Mouse (Mus musculus): ENCODE measurements around the gene Dlx1. TPM values are rescaled to one million over a fixed set of nuclear protein-coding genes. Genes with fewer than 3 reads are reported as not detected.

Dlx1 gene
- polyA plus RNA-seq, 1 experiment, result 0.28 TPM

DNA sequence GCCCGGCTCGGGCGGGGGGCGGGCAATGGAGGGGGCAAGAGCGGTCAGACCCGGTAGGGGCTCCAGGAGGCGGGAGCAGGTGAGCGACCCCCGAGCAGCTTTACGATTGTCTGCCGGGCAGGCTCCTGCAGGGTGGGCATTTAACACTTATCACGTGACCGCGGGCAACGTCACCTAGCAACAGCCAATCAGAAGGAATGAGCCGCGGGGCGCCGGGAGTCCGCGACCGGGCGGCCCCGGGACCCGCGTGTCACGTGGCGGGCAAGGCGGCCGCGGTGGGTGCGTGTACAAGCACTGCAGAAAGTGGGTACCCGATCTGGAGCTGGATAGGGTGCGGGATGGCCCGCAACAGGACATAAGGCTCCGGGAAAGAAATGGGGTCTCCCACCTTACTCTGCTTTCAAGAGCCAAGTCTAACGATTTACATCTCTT lies 18.7 kb downstream of the Dlx1 start, which contains the start of gene Dlx2:
Dlx2 (minus strand) TSS at position 115 of the 432 bp plus-strand sequence.
- peaks cover 41% of the 10 kb centered on the region for H3K27me3 ChIP-seq (ENCODE audit: control insufficient read depth, insufficient read depth, low read length)

DNA sequence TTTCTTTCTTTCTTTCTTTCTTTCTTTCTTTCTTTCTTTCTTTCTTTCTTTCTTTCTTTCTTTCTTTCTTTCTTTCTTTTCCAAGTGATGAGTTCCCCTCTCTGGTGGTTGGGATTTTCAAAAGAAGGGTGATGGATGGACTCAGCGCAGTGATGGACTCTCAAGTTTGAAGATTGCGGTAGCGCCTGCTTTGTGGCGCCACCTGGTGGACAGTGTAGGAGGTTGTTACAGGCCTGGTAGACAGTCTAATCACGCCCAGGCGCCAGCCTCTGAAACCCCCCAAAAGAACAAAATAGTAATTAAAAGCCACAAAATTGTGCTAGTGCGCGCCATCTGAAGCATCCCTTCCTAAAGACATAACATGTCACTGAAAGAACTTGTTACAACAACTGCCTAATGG lies 19.9 kb downstream of the Dlx1 start:
- H3K27me3 ChIP-seq (ENCODE audit: control insufficient read depth, insufficient read depth, low read length), result peaks cover 41% of the 10 kb centered on the region
- TF ChIP-seq POLR2A (IDR thresholded peaks at IDR 0.05; ENCODE audit: low read depth, low read length) (no peak), CTCF (IDR thresholded peaks at IDR 0.05; ENCODE audit: extremely low read depth, insufficient read depth, insufficient read length, insufficient replicate concordance) (peak; percentile 76; the same call in 1 of the 2 replicates)
- no peak overlapping the region for H3K27ac ChIP-seq (ENCODE audit: insufficient read depth, low read length)
- DNase-seq (ENCODE audit: low read depth in 1 of 2, low spot score in 2 of 2), result peak in 1 of 2 experiments; percentile 70
- WGBS, result 9% methylated on average over 8 of the region's 8 CpGs
- peaks cover 22% of the 10 kb centered on the region for H3K4me1 ChIP-seq (ENCODE audit: control insufficient read depth, insufficient read depth, insufficient read length)
- no peak overlapping the region for H3K4me3 ChIP-seq (ENCODE audit: extremely low read depth, insufficient read depth, insufficient read length)
- no peaks in the 10 kb centered on the region for H3K36me3 ChIP-seq (ENCODE audit: control insufficient read depth, insufficient read depth, low read length)

More for the DNA sequence above, 18.7 kb downstream of the Dlx1 start, which contains the start of gene Dlx2:
- peaks cover 22% of the 10 kb centered on the region for H3K4me1 ChIP-seq (ENCODE audit: control insufficient read depth, insufficient read depth, insufficient read length)
- no peak within 1 kb of the TSS for H3K27ac ChIP-seq (ENCODE audit: insufficient read depth, low read length)
- 1% methylated on average over 37 of the region's 37 CpGs for WGBS
- H3K36me3 ChIP-seq (ENCODE audit: control insufficient read depth, insufficient read depth, low read length), result no peaks in the 10 kb centered on the region
- H3K4me3 ChIP-seq (ENCODE audit: extremely low read depth, insufficient read depth, insufficient read length), result peak within 1 kb of the TSS; percentile 41; the same call in 1 of the 2 replicates
- TF ChIP-seq POLR2A (IDR thresholded peaks at IDR 0.05; ENCODE audit: low read depth, low read length), result no peak
- no peak for TF ChIP-seq CTCF (IDR thresholded peaks at IDR 0.05; ENCODE audit: extremely low read depth, insufficient read depth, insufficient read length, insufficient replicate concordance)
- no peak for DNase-seq (ENCODE audit: low read depth in 1 of 2, low spot score in 2 of 2)

DNA sequence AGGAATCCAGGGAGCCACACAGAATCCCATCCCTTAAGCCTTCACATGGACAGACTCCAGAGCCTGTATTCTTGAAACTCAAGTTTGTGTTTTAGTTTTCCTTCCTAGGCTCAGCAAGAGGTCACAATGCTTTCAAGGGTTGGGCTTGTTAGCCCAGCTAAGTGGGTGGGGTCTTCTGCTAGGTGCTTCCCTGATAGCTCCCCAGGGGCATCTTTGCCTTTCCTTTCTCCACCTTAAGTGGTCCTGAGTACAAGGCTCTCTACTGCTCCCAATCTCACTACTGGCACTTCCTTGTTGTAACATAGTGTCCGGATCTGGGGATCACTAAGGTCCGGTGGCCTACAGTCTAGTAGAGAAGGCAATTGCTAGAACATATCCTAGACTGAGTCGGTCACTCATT lies 22.4 kb downstream of the Dlx1 start:
- H3K4me1 ChIP-seq (ENCODE audit: control insufficient read depth, insufficient read depth, insufficient read length), result peaks cover 15% of the 10 kb centered on the region
- no peak for DNase-seq (ENCODE audit: low read depth in 1 of 2, low spot score in 2 of 2)
- 31% methylated on average over 3 of the region's 3 CpGs for WGBS
- peaks cover 26% of the 10 kb centered on the region for H3K27me3 ChIP-seq (ENCODE audit: control insufficient read depth, insufficient read depth, low read length)
- no peak for TF ChIP-seq POLR2A (IDR thresholded peaks at IDR 0.05; ENCODE audit: low read depth, low read length)
- no peak for TF ChIP-seq CTCF (IDR thresholded peaks at IDR 0.05; ENCODE audit: extremely low read depth, insufficient read depth, insufficient read length, insufficient replicate concordance)
- no peak overlapping the region for H3K27ac ChIP-seq (ENCODE audit: insufficient read depth, low read length)
- no peak overlapping the region for H3K4me3 ChIP-seq (ENCODE audit: extremely low read depth, insufficient read depth, insufficient read length)
- H3K36me3 ChIP-seq (ENCODE audit: control insufficient read depth, insufficient read depth, low read length), result no peaks in the 10 kb centered on the region

DNA sequence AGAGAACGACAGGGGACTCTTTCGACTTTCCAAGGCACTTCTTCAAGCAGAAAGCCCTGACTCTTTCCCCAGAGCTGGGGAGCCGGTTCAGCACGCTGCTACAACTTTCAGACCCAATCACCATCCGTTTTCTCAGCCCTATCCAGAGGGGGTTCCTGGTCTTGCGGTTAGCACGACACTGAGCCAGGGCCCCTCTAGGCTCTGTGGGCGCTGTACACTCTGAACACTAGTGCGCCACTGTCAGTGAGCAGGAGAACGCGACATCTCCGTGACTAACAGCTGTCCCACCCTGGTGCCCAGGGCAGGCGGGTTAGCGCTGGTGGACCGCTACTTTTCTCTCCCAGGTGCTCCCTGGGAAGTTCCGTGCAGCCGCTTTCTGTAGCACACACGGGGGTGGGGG lies 23.8 kb downstream of the Dlx1 start:
- peaks cover 12% of the 10 kb centered on the region for H3K27me3 ChIP-seq (ENCODE audit: control insufficient read depth, insufficient read depth, low read length)
- TF ChIP-seq CTCF (IDR thresholded peaks at IDR 0.05; ENCODE audit: extremely low read depth, insufficient read depth, insufficient read length, insufficient replicate concordance) (no peak), POLR2A (IDR thresholded peaks at IDR 0.05; ENCODE audit: low read depth, low read length) (no peak)

DNA sequence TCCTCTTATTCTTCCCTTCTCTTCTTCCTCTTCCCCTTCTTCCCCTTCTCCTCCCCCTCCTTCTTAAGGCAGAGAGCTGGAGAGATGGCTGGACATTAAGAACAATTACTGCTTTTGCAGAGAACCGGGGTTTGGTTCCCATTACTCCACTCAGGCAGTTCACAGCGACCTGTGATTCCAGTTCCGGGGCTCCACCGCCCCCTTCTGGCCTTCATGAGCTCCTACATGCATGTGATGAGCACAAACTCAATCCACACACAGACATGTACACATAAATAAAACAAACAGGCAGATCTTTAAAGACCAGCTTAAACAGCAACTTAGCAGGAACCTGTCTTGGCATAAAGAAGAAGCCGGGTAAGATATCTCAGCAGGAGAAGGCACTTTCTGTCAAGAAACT lies 28.2 kb downstream of the Dlx1 start:
- H3K27ac ChIP-seq (ENCODE audit: insufficient read depth, low read length), result no peak overlapping the region
- 64% methylated on average over 5 of the region's 5 CpGs for WGBS
- TF ChIP-seq CTCF (IDR thresholded peaks at IDR 0.05; ENCODE audit: extremely low read depth, insufficient read depth, insufficient read length, insufficient replicate concordance) (no peak), POLR2A (IDR thresholded peaks at IDR 0.05; ENCODE audit: low read depth, low read length) (no peak)
- no peaks in the 10 kb centered on the region for H3K36me3 ChIP-seq (ENCODE audit: control insufficient read depth, insufficient read depth, low read length)
- peaks cover 6% of the 10 kb centered on the region; the same call in 1 of the 2 replicates for H3K27me3 ChIP-seq (ENCODE audit: control insufficient read depth, insufficient read depth, low read length)
- H3K4me3 ChIP-seq (ENCODE audit: extremely low read depth, insufficient read depth, insufficient read length), result no peak overlapping the region
- H3K4me1 ChIP-seq (ENCODE audit: control insufficient read depth, insufficient read depth, insufficient read length), result no peaks in the 10 kb centered on the region
- DNase-seq (ENCODE audit: low read depth in 1 of 2, low spot score in 2 of 2), result no peak

More for the DNA sequence above, 23.8 kb downstream of the Dlx1 start:
- WGBS, result 2% methylated on average over 18 of the region's 18 CpGs
- DNase-seq (ENCODE audit: low read depth in 1 of 2, low spot score in 2 of 2), result no peak
- peaks cover 1% of the 10 kb centered on the region; the same call in 1 of the 2 replicates for H3K4me1 ChIP-seq (ENCODE audit: control insufficient read depth, insufficient read depth, insufficient read length)
- H3K4me3 ChIP-seq (ENCODE audit: extremely low read depth, insufficient read depth, insufficient read length), result no peak overlapping the region
- no peaks in the 10 kb centered on the region for H3K36me3 ChIP-seq (ENCODE audit: control insufficient read depth, insufficient read depth, low read length)
- no peak overlapping the region for H3K27ac ChIP-seq (ENCODE audit: insufficient read depth, low read length)

DNA sequence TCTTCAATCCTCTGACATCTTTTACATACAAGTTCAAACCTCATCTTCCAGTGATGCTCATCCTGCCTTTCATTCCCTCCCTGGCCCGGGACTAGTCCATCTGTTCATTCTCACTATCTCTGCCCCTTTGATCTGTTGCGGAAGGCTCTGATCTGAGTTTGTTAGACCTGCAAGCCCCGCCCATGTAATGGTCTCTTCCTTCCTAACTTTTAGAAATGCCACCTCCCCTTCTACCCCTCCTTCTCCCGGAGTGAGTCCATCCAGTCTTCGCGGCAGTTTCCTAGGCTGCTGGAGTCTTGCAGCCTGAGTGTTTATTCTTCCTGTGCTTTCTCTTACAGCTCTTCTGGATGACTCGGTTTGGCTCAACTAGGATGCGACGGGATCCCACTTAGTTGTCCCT lies 38.6 kb downstream of the Dlx1 start:
- no peaks in the 10 kb centered on the region for H3K36me3 ChIP-seq (ENCODE audit: control insufficient read depth, insufficient read depth, low read length)
- no peaks in the 10 kb centered on the region for H3K4me1 ChIP-seq (ENCODE audit: control insufficient read depth, insufficient read depth, insufficient read length)
- H3K27me3 ChIP-seq (ENCODE audit: control insufficient read depth, insufficient read depth, low read length), result no peaks in the 10 kb centered on the region
- 84% methylated on average over 9 of the region's 9 CpGs for WGBS
- H3K4me3 ChIP-seq (ENCODE audit: extremely low read depth, insufficient read depth, insufficient read length), result no peak overlapping the region
- no peak for DNase-seq (ENCODE audit: low read depth in 1 of 2, low spot score in 2 of 2)
- TF ChIP-seq POLR2A (IDR thresholded peaks at IDR 0.05; ENCODE audit: low read depth, low read length) (no peak), CTCF (IDR thresholded peaks at IDR 0.05; ENCODE audit: extremely low read depth, insufficient read depth, insufficient read length, insufficient replicate concordance) (no peak)
- no peak overlapping the region for H3K27ac ChIP-seq (ENCODE audit: insufficient read depth, low read length)

DNA sequence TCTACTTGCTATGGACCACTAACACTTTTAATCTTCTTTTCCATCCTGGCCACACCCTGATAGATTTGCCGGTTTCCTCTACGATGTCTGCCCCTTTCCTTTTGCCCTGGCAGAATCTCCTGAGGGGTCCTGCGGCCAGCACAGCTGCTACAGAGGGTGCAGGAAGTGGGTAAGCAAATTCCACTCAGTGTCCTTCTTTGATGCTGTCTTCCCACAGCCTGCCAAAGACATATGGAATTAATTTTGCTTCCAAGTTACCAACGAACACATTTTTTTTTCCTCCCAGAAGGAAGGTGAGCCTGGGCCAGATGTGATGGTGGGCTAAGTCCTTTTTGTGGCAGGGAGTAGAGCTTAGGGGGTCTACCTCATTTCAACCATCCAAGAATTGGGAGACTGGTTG lies 45.8 kb downstream of the Dlx1 start:
- H3K4me1 ChIP-seq (ENCODE audit: control insufficient read depth, insufficient read depth, insufficient read length), result no peaks in the 10 kb centered on the region
- H3K27me3 ChIP-seq (ENCODE audit: control insufficient read depth, insufficient read depth, low read length), result no peaks in the 10 kb centered on the region
- no peaks in the 10 kb centered on the region for H3K36me3 ChIP-seq (ENCODE audit: control insufficient read depth, insufficient read depth, low read length)
- WGBS, result 63% methylated on average over 4 of the region's 4 CpGs
- H3K27ac ChIP-seq (ENCODE audit: insufficient read depth, low read length), result no peak overlapping the region
- no peak overlapping the region for H3K4me3 ChIP-seq (ENCODE audit: extremely low read depth, insufficient read depth, insufficient read length)
- no peak for DNase-seq (ENCODE audit: low read depth in 1 of 2, low spot score in 2 of 2)
- TF ChIP-seq CTCF (IDR thresholded peaks at IDR 0.05; ENCODE audit: extremely low read depth, insufficient read depth, insufficient read length, insufficient replicate concordance), result no peak
- no peak for TF ChIP-seq POLR2A (IDR thresholded peaks at IDR 0.05; ENCODE audit: low read depth, low read length)

All from spleen, adult 2 months (tissue).